Mouse (Mus musculus) erythroblast, embryonic 14.5 days (primary cell): ENCODE data around the gene Gm11020.

Experiments used
- GATA1 ChIP-seq: IDR thresholded peaks from 2 replicates; pipeline ENCODE4 v1.6.1; 2012; ENCODE audit warnings: low read length, inconsistent platforms, mixed read lengths
- TAL1 ChIP-seq: IDR thresholded peaks from 3 replicates; pipeline ENCODE4 v1.6.1; 2012; ENCODE audit warnings: low read length, inconsistent platforms, mixed read lengths

- TF ChIP-seq GATA1 (no peak), TAL1 (no peak)
These were observed 21.1 kb downstream of the Gm11020 start for GRCm38 (mm10) chr8:104342426-104342825.
